Mouse (Mus musculus): Measurements from ENCODE around the gene Frmd4a.

DNA sequence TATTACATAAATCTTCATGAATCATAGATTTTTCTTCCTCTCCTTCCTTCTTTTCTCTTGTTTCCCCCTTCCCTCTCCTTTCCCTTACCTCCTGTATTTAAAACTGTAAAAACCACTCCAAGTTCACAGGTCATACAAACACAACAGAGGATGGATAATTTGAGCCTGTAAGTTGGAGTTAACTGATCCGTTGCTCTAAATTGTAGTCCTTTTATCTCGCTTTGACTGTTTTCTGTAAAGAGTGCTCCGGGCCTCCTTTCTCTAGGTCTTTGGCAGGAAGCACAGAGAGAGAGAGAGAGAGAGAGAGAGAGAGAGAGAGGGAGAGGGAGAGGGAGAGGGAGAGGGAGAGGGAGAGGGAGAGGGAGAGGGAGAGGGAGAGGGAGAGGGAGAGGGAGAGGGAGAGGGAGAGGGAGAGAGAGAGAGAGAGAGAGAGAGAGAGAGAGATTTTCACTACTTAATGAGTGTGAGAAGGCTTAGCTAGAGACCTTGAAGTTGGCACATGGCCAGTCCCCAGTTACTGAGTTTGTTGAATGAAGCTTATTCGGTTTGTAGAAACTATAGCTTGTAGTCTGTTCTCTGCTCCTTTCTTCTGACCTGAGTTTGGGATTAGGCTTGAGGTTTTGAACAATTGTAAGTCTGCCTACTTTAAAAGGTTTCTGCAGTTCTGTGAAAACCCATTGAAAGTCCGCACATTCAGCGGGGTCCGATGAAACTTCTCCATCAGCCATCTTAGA lies 499.5 kb downstream of the Frmd4a start:
- TF ChIP-seq POLR2A (IDR thresholded peaks at IDR 0.05; ENCODE audit: low read depth, low read length) = no peak
- TF ChIP-seq CTCF (IDR thresholded peaks at IDR 0.05; ENCODE audit: extremely low read depth, insufficient read depth, insufficient read length, insufficient replicate concordance) = no peak

All from spleen, adult 2 months (tissue).